Mouse (Mus musculus) forebrain, embryonic 14.5 days (tissue): ENCODE data around the gene Nfxl1. TPM values are rescaled to one million over a fixed set of nuclear protein-coding genes. Genes with fewer than 3 reads are reported as not detected.
"Not testable (repeated sequence)": the region's sequence is repeated elsewhere in the genome, so short reads cannot be mapped to it uniquely, and the experiment has no call there.

Experiments
- ATAC-seq: fragments of 200-750 bp; cut with Nextera tagmentation; 2 replicates; pipeline ENCODE4 v1.8.0; 2017; ENCODE audit warnings: mild to moderate bottlenecking, moderate library complexity
- DNase-seq: peaks from one replicate; pipeline ENCODE4 v3.0.0-alpha.2; 2015; ENCODE audit warnings: low spot score
- H3K27ac ChIP-seq: fragments of 300-500 bp; sonication (generic); 2 replicates; pipeline ENCODE4 v1.5.1; 2014; ENCODE audit warnings: low read depth, mild to moderate bottlenecking, control low read depth, low read length, moderate library complexity
- H3K27me3 ChIP-seq: fragments of 300-500 bp; sonication (generic); replicated peaks from 2 replicates; pipeline ENCODE4 v1.6.1; 2014; ENCODE audit warnings: low read length, control low read depth, mixed read lengths; ENCODE audit not compliant: control insufficient read depth, insufficient read depth
- H3K36me3 ChIP-seq: fragments of 300-500 bp; sonication (generic); 2 replicates; pipeline ENCODE4 v1.6.1; 2014; ENCODE audit warnings: low read length, control low read depth; ENCODE audit not compliant: control insufficient read depth, insufficient read depth
- H3K4me1 ChIP-seq: fragments of 300-500 bp; sonication (generic); 2 replicates; pipeline ENCODE4 v1.6.1; 2014; ENCODE audit warnings: antibody characterized with exemption, low read length, control low read depth; ENCODE audit not compliant: control insufficient read depth, insufficient read depth
- H3K4me2 ChIP-seq: fragments of 300-500 bp; sonication (generic); 2 replicates; pipeline ENCODE4 v1.6.1; 2014; ENCODE audit warnings: mild to moderate bottlenecking, control low read depth, low read length
- H3K4me3 ChIP-seq: fragments of 300-500 bp; sonication (generic); 2 replicates; pipeline ENCODE4 v1.5.1; 2014; ENCODE audit warnings: low read depth, low read length, control low read depth
- H3K9ac ChIP-seq: fragments of 300-500 bp; sonication (generic); 2 replicates; pipeline ENCODE4 v1.6.1; 2014; ENCODE audit warnings: mild to moderate bottlenecking, low read length, control low read depth, moderate library complexity
- H3K9me3 ChIP-seq: fragments of 300-500 bp; sonication (generic); replicated peaks from 2 replicates; pipeline ENCODE4 v1.6.1; 2016; ENCODE audit warnings: low read length, control low read depth, mixed read lengths; ENCODE audit not compliant: control insufficient read depth
- WGBS: fragments of 180-500 bp; shearing (Covaris S2); extraction: QIAGEN DNeasy Blood & Tissue Kit; methylation state at CpG from one replicate; pipeline ENCODE4 v1.1.7; 2014; 5-methylcytosine and 5-hydroxymethylcytosine counted together
- polyA plus RNA-seq: library from polyadenylated mRNA; unstranded; fragments of >200 nt; fragmentation: Nextera tagmentation; extraction: Ambion mirVana; gene quantifications from 2 replicates; pipeline ENCODE4 v1.2.1, GENCODE M21; 2014

Gene Nfxl1
- polyA plus RNA-seq, 1 experiment from 2014 or later, result 14.1 TPM

GRCm38 (mm10) chr5:72579599-72579998 is 20.1 kb upstream of the Nfxl1 start:
- not testable (repeated sequence) for H3K4me2 ChIP-seq, H3K4me3 ChIP-seq
- WGBS, result 53% methylated on average over 10 of the region's 10 CpGs

DNA sequence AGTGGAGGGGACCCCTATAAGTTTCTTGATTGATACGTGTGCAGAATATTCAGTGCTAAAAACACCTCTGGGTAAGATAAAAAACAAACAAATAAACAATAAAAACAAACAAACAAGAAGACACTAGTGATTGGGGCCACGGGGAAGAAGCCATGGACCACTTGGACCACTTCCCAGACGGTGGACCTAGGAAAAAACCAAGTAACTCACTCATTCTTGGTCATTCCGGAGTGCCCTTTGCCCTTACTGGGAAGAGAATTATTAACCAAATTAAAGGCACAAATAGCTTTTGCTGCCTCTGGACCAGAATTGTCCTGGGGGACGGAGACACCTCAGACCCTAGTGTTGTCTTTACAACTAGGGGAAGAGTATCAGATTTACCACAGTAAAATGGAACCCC is 6.1 kb upstream of the Nfxl1 start:
- no peak for DNase-seq
- ATAC-seq, result no peak
- H3K9me3 ChIP-seq, result no peaks in the 10 kb centered on the region
- 90% methylated on average over 5 of the region's 5 CpGs for WGBS
- no peak overlapping the region for H3K27ac ChIP-seq
- H3K27me3 ChIP-seq, result no peaks in the 10 kb centered on the region
- no peaks in the 10 kb centered on the region for H3K36me3 ChIP-seq
- no peak overlapping the region for H3K4me3 ChIP-seq
- H3K4me1 ChIP-seq, result no peaks in the 10 kb centered on the region
- H3K9ac ChIP-seq, result no peak overlapping the region
- H3K4me2 ChIP-seq, result no peak overlapping the region

More at GRCm38 (mm10) chr5:72579599-72579998, 20.1 kb upstream of the Nfxl1 start:
- not testable (repeated sequence) for H3K27ac ChIP-seq, H3K9ac ChIP-seq, H3K36me3 ChIP-seq, H3K9me3 ChIP-seq, ATAC-seq, H3K4me1 ChIP-seq, H3K27me3 ChIP-seq
- peak; percentile 13 for DNase-seq

GRCm38 (mm10) chr5:72563183-72563582 is 3.7 kb upstream of the Nfxl1 start:
- not testable (repeated sequence) for DNase-seq, H3K4me2 ChIP-seq, H3K36me3 ChIP-seq, ATAC-seq, H3K9ac ChIP-seq, H3K4me1 ChIP-seq, H3K27ac ChIP-seq, H3K9me3 ChIP-seq, H3K4me3 ChIP-seq, H3K27me3 ChIP-seq
- 100% methylated on average over 2 of the region's 2 CpGs for WGBS

DNA sequence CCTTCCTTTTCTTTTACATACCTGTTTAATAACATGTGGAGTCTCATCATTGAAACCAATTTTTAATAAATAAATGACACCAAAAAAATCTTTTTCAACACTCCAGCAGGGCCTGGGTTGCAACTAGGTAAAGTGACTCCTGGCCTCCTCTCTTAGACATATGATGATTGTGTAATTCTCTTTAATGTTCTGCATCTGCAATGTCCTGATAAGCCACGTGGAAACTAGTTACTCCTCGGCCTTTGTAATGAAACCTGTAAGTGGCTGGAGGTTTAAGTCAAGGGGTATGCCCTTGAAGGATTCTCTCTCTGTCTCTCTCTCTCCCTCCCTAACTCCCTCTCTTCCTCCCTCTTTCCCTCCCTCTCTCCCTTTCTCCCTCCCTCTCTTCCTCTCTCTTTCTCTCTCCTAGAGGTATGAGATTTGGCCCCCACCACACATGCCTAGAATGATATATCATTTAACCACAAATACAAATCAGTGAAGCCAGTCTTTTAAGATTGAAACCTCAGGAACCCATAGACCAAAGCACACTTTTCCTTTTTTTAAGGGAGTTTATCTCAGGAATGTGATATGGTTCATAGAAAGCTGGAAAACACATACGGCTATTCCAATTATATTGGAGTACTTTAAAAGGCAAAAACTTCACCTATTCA is 1.6 kb upstream of the Nfxl1 start:
- 83% methylated on average over 3 of the region's 3 CpGs for WGBS

GRCm38 (mm10) chr5:72558716-72559526 is 563 bp downstream of the Nfxl1 start:
- no peaks in the 10 kb centered on the region for H3K27me3 ChIP-seq
- ATAC-seq, result peak; percentile 75
- peaks cover 13% of the 10 kb centered on the region for H3K36me3 ChIP-seq
- peak overlapping the region; percentile 87 for H3K4me3 ChIP-seq
- peak overlapping the region; percentile 58; the same call in 1 of the 2 replicates for H3K27ac ChIP-seq
- peak; percentile 27 for DNase-seq
- no peaks in the 10 kb centered on the region for H3K9me3 ChIP-seq
- peak overlapping the region; percentile 64 for H3K4me2 ChIP-seq
- WGBS, result under 1% methylated on average over 56 of the region's 57 CpGs
- H3K9ac ChIP-seq, result peak overlapping the region; percentile 91
- H3K4me1 ChIP-seq, result peaks cover 4% of the 10 kb centered on the region

More for the DNA sequence above, 1.6 kb upstream of the Nfxl1 start:
- ATAC-seq (no peak), DNase-seq (no peak)
- no peaks in the 10 kb centered on the region for H3K27me3 ChIP-seq
- H3K36me3 ChIP-seq, result 0 out of 2 replicates have a peak, but pooled peaks cover 3% of the 10 kb centered on the region
- H3K4me1 ChIP-seq, result peaks cover 4% of the 10 kb centered on the region
- H3K27ac ChIP-seq, result no peak overlapping the region
- H3K9ac ChIP-seq, result no peak overlapping the region
- no peak overlapping the region for H3K4me2 ChIP-seq
- H3K9me3 ChIP-seq, result no peaks in the 10 kb centered on the region
- no peak overlapping the region for H3K4me3 ChIP-seq

GRCm38 (mm10) chr5:72556245-72556644 is 3.2 kb downstream of the Nfxl1 start:
- no peak for DNase-seq
- Histone ChIP-seq H3K4me3 (no peak overlapping the region), H3K9ac (no peak overlapping the region), H3K4me2 (no peak overlapping the region), H3K27ac (no peak overlapping the region), H3K4me1 (peaks cover 4% of the 10 kb centered on the region), H3K36me3 (peaks cover 19% of the 10 kb centered on the region), H3K9me3 (no peaks in the 10 kb centered on the region), H3K27me3 (no peaks in the 10 kb centered on the region)
- no peak for ATAC-seq
- 88% methylated on average over 3 of the region's 3 CpGs for WGBS

- H3K27me3 ChIP-seq, result no peaks in the 10 kb centered on the region
- H3K27ac ChIP-seq, result no peak overlapping the region
- H3K9me3 ChIP-seq, result no peaks in the 10 kb centered on the region
- no peak for DNase-seq
- no peak overlapping the region for H3K4me3 ChIP-seq
- no peak overlapping the region for H3K9ac ChIP-seq
- ATAC-seq, result no peak
- H3K4me2 ChIP-seq, result no peak overlapping the region
- WGBS, result 96% methylated on average over 3 of the region's 3 CpGs
- H3K4me1 ChIP-seq, result no peaks in the 10 kb centered on the region
- H3K36me3 ChIP-seq, result peaks cover 25% of the 10 kb centered on the region
Observed at GRCm38 (mm10) chr5:72551209-72551608, 8.3 kb downstream of the Nfxl1 start.

- ATAC-seq (no peak), DNase-seq (no peak)
- 95% methylated on average over 3 of the region's 3 CpGs for WGBS
- no peak overlapping the region for H3K9ac ChIP-seq
- no peak overlapping the region for H3K27ac ChIP-seq
- H3K27me3 ChIP-seq, result no peaks in the 10 kb centered on the region
- H3K4me3 ChIP-seq, result no peak overlapping the region
- H3K4me1 ChIP-seq, result no peaks in the 10 kb centered on the region
- H3K9me3 ChIP-seq, result no peaks in the 10 kb centered on the region
- peaks cover 34% of the 10 kb centered on the region for H3K36me3 ChIP-seq
- no peak overlapping the region for H3K4me2 ChIP-seq
Observed at GRCm38 (mm10) chr5:72528896-72529295, 30.6 kb downstream of the Nfxl1 start.

DNA sequence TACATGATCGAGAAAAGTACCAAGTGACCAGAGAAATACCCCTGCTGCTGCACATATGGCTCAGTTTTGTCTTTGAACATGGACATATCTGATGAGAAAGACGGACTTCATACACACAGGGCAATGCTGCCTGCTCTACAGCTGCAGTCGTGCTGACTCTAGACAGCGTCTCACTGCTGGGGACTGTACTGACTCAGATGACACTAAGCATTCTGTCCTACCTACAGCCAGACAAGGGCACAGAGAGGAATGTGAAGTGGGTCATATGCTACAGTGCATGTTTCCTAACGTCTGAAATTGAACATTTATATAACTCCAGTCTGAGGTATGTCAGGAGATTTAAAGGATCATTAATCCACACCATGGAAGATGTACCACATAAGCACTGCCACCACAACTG is 45.7 kb downstream of the Nfxl1 start:
- H3K9me3 ChIP-seq, result no peaks in the 10 kb centered on the region
- H3K27ac ChIP-seq, result no peak overlapping the region
- DNase-seq, result no peak
- 93% methylated on average over 5 of the region's 5 CpGs for WGBS
- H3K4me2 ChIP-seq, result no peak overlapping the region
- no peak for ATAC-seq
- H3K36me3 ChIP-seq, result peaks cover 35% of the 10 kb centered on the region
- no peaks in the 10 kb centered on the region for H3K27me3 ChIP-seq
- H3K9ac ChIP-seq, result no peak overlapping the region
- no peak overlapping the region for H3K4me3 ChIP-seq
- no peaks in the 10 kb centered on the region for H3K4me1 ChIP-seq
